Mouse (Mus musculus) urinary bladder, postnatal 0 days (tissue): ENCODE data around the gene Tox2. TPM values are rescaled to one million over a fixed set of nuclear protein-coding genes. Genes with fewer than 3 reads are reported as not detected.

Experiments
- polyA plus RNA-seq: library from polyadenylated mRNA; unstranded; fragments of >200 nt; fragmentation: Nextera tagmentation; extraction: Ambion mirVana; gene quantifications from 2 replicates; pipeline ENCODE4 v1.2.1, GENCODE M21; 2015

The Tox2 gene
- 0.82 and 0.96 TPM in 2 replicates for polyA plus RNA-seq

DNA sequence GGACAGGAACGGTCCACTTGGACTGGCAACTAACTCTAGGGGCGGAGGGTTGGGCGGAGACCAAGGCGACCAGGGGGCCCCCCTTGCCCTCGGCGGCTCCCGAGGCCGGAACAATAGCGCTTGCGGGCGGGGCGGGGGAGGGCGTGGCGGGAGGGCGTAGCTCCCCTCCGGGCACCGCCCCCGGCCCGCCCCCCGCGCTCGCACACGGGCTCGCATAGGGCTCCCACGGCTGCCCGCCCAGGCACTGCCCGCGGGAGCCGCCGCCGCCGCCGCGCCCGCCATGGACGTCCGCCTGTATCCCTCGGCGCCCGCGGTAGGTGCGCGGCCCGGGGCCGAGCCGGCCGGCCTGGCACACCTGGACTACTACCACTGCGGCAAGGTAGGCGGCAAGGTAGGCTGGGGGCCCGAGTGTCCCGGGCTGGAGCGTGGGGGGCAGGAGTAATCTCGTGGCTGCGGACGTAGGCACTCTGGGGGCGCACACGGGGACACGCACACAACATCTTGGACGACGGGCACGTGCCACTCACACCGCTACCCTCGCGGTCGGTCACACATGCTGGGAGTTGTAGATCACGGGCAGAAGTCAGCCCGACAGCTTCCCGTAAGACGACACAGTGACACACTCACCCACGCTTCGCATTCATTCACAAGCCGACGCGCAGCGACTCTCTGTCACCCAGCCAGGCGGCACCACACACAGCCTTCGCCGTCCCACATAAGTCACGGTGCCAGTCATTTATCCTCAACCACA, at the start of gene Tox2:
Tox2 (plus strand) TSS at position 242 of the 751 bp plus-strand sequence.

Other genes with a start within 250 kb of the Tox2 start
- gene Sgk2, start 215.8 kb upstream of the Tox2 start, polyA plus RNA-seq: 0.07 TPM in 1 of 2 replicates, not detected in the other
- gene Ift52, start 185.8 kb upstream of the Tox2 start, polyA plus RNA-seq: 30.0 and 35.7 TPM in 2 replicates
- gene Mybl2, start 148.4 kb upstream of the Tox2 start, polyA plus RNA-seq: 4.6 and 8.1 TPM in 2 replicates
- not detected in 2 replicates for gene Gtsf1l, start 115.3 kb upstream of the Tox2 start, polyA plus RNA-seq
- 63.2 and 68.0 TPM in 2 replicates for gene Jph2, start 194.9 kb downstream of the Tox2 start, polyA plus RNA-seq
- 48.4 and 49.5 TPM in 2 replicates for gene Oser1, start 221.6 kb downstream of the Tox2 start, polyA plus RNA-seq
- 0.63 and 0.73 TPM in 2 replicates for gene Gdap1l1, start 235.4 kb downstream of the Tox2 start, polyA plus RNA-seq